Mouse (Mus musculus) subcutaneous adipose tissue, adult 2 months (tissue): ENCODE measurements around the gene Ascl1. TPM values are rescaled to one million over a fixed set of nuclear protein-coding genes. Genes with fewer than 3 reads are reported as not detected.

Experiments used
- polyA plus RNA-seq: library from polyadenylated mRNA; depleted of rRNA; stranded (reverse); fragments of >200 nt; gene quantifications from 2 replicates; pipeline ENCODE4 v1.2.3, GENCODE M21; 2012; ENCODE audit warnings: low replicate concordance; rRNA removed

Ascl1 gene
- 0.75 and 1.3 TPM in 2 replicates for polyA plus RNA-seq

DNA sequence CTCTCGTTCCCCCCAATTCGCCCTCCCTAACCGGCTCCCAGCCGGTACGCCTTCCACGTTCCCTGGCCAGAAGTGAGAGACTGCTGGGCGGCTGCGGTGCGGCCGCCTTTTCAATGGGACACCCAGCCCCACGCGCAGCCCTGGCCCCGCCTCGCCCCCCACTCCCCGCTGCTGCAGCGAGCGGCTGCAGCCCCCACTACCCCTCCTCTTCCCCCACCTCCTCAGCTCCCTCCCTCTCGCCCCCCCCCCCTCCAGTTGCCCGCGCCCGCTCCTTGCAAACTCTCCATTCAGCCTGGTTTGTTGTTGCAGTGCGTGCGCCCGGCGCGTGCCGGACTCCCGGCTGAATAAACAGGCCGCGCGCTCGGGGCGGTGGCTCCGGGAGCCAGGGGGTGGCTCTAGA, at the start of gene Ascl1:
Gene Ascl1 (minus strand): TSS at position 85 of the 400 bp plus-strand sequence.

DNA sequence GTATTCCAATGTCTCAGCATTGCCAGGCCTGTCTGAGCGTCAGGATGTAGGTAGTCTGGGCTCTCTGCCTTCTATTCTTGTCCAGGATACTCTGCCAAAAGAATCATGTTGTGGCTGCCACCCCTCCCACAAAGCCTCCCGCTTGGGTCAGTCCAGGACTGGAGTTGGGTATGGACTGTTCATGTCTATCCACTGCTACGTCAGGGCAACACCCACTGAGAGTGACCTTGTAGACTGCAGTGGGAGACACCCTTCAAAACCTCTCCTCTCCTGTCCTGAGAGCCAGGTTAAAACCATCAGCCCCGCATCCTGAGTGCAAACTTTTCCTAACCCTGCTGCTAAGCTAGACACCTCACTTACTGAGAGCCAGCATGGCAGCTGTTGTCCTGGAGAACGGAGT, 28.2 kb upstream of the Ascl1 start, which contains the start of gene Pah:
Gene Pah (plus strand): TSS at position 150 of the 400 bp plus-strand sequence.

Other genes starting within 250 kb of the Ascl1 start
- gene Pah, start 28.1 kb upstream of the Ascl1 start, polyA plus RNA-seq: 0.13 TPM in 1 of 2 replicates, not detected in the other